Mouse (Mus musculus): ENCODE data around the gene Garnl3. TPM values are rescaled to one million over a fixed set of nuclear protein-coding genes. Genes with fewer than 3 reads are reported as not detected.

The Garnl3 gene
- polyA plus RNA-seq, 1 experiment from 2014 or later, result 10.3 TPM

GRCm38 (mm10) chr2:33138491-33138890 is 7.0 kb upstream of the Garnl3 start:
- no peak overlapping the region for H3K4me3 ChIP-seq
- no peak for DNase-seq (ENCODE audit: low spot score)
- H3K27me3 ChIP-seq (ENCODE audit: low read depth, poor library complexity, severe bottlenecking), result peaks cover 8% of the 10 kb centered on the region; the same call in 1 of the 2 replicates
- no peaks in the 10 kb centered on the region for H3K4me1 ChIP-seq
- H3K27ac ChIP-seq (replicated peaks), result no peak overlapping the region
- WGBS, result 91% methylated on average over 2 of the region's 2 CpGs
- no peaks in the 10 kb centered on the region for H3K36me3 ChIP-seq
- H3K9me3 ChIP-seq (replicated peaks), result no peaks in the 10 kb centered on the region

- Histone ChIP-seq H3K4me3 (no peak overlapping the region), H3K9me3 (replicated peaks) (no peaks in the 10 kb centered on the region), H3K27me3 (ENCODE audit: low read depth, poor library complexity, severe bottlenecking) (peaks cover 16% of the 10 kb centered on the region), H3K27ac (replicated peaks) (no peak overlapping the region), H3K4me1 (no peaks in the 10 kb centered on the region), H3K36me3 (no peaks in the 10 kb centered on the region)
- WGBS, result 92% methylated on average over 4 of the region's 4 CpGs
- DNase-seq (ENCODE audit: low spot score), result no peak
Measured at GRCm38 (mm10) chr2:33137731-33138130, 6.3 kb upstream of the Garnl3 start.

GRCm38 (mm10) chr2:33137244-33137643 is 5.8 kb upstream of the Garnl3 start:
- Histone ChIP-seq H3K4me1 (peaks cover 1% of the 10 kb centered on the region), H3K4me3 (no peak overlapping the region), H3K36me3 (no peaks in the 10 kb centered on the region), H3K27me3 (ENCODE audit: low read depth, poor library complexity, severe bottlenecking) (peaks cover 21% of the 10 kb centered on the region), H3K9me3 (replicated peaks) (no peaks in the 10 kb centered on the region), H3K27ac (replicated peaks) (no peak overlapping the region)
- WGBS, result 95% methylated on average over 9 of the region's 9 CpGs
- DNase-seq (ENCODE audit: low spot score), result no peak

GRCm38 (mm10) chr2:33136366-33136765 is 4.9 kb upstream of the Garnl3 start:
- Histone ChIP-seq H3K4me1 (peaks cover 10% of the 10 kb centered on the region), H3K9me3 (replicated peaks) (no peaks in the 10 kb centered on the region), H3K4me3 (no peak overlapping the region), H3K36me3 (no peaks in the 10 kb centered on the region), H3K27me3 (ENCODE audit: low read depth, poor library complexity, severe bottlenecking) (peaks cover 30% of the 10 kb centered on the region), H3K27ac (replicated peaks) (0 out of 2 replicates have a peak overlapping the region, but pooled peaks have one; percentile 28)
- WGBS, result 91% methylated on average over 6 of the region's 6 CpGs
- no peak for DNase-seq (ENCODE audit: low spot score)

- H3K36me3 ChIP-seq, result no peaks in the 10 kb centered on the region
- no peak overlapping the region for H3K4me3 ChIP-seq
- no peak overlapping the region for H3K27ac ChIP-seq (replicated peaks)
- WGBS, result 79% methylated on average over 7 of the region's 7 CpGs
- H3K27me3 ChIP-seq (ENCODE audit: low read depth, poor library complexity, severe bottlenecking), result peaks cover 31% of the 10 kb centered on the region
- H3K4me1 ChIP-seq, result peaks cover 22% of the 10 kb centered on the region
- no peaks in the 10 kb centered on the region for H3K9me3 ChIP-seq (replicated peaks)
- no peak for DNase-seq (ENCODE audit: low spot score)
Measured at GRCm38 (mm10) chr2:33134766-33135490, 3.5 kb upstream of the Garnl3 start.

- Histone ChIP-seq H3K4me1 (peaks cover 31% of the 10 kb centered on the region), H3K27me3 (ENCODE audit: low read depth, poor library complexity, severe bottlenecking) (peaks cover 46% of the 10 kb centered on the region), H3K9me3 (replicated peaks) (no peaks in the 10 kb centered on the region), H3K36me3 (no peaks in the 10 kb centered on the region), H3K4me3 (no peak overlapping the region), H3K27ac (replicated peaks) (no peak overlapping the region)
- WGBS, result 3% methylated on average over 7 of the region's 7 CpGs
- no peak for DNase-seq (ENCODE audit: low spot score)
Measured at GRCm38 (mm10) chr2:33132306-33132705, 852 bp upstream of the Garnl3 start.

GRCm38 (mm10) chr2:33130526-33131483 is 649 bp downstream of the Garnl3 start:
- H3K4me3 ChIP-seq, result peak overlapping the region; percentile 81
- WGBS, result under 1% methylated on average over 55 of the region's 55 CpGs
- H3K27ac ChIP-seq (replicated peaks), result peak overlapping the region; percentile 85
- peaks cover 31% of the 10 kb centered on the region for H3K4me1 ChIP-seq
- no peaks in the 10 kb centered on the region for H3K9me3 ChIP-seq (replicated peaks)
- no peaks in the 10 kb centered on the region for H3K36me3 ChIP-seq
- peak; percentile 97 for DNase-seq (ENCODE audit: low spot score)
- H3K27me3 ChIP-seq (ENCODE audit: low read depth, poor library complexity, severe bottlenecking), result peaks cover 46% of the 10 kb centered on the region

- no peaks in the 10 kb centered on the region for H3K36me3 ChIP-seq
- peaks cover 31% of the 10 kb centered on the region for H3K4me1 ChIP-seq
- under 1% methylated on average over 33 of the region's 33 CpGs for WGBS
- H3K27ac ChIP-seq (replicated peaks), result peak overlapping the region; percentile 85
- no peak for DNase-seq (ENCODE audit: low spot score)
- peaks cover 46% of the 10 kb centered on the region for H3K27me3 ChIP-seq (ENCODE audit: low read depth, poor library complexity, severe bottlenecking)
- H3K9me3 ChIP-seq (replicated peaks), result no peaks in the 10 kb centered on the region
- peak overlapping the region; percentile 81 for H3K4me3 ChIP-seq
Measured at GRCm38 (mm10) chr2:33130141-33130525, 1.3 kb downstream of the Garnl3 start.

GRCm38 (mm10) chr2:33129696-33130095 is 1.8 kb downstream of the Garnl3 start:
- 4% methylated on average over 10 of the region's 10 CpGs for WGBS
- Histone ChIP-seq H3K4me1 (peaks cover 31% of the 10 kb centered on the region), H3K27me3 (ENCODE audit: low read depth, poor library complexity, severe bottlenecking) (peaks cover 46% of the 10 kb centered on the region), H3K4me3 (peak overlapping the region; percentile 81), H3K9me3 (replicated peaks) (no peaks in the 10 kb centered on the region), H3K27ac (replicated peaks) (peak overlapping the region; percentile 85), H3K36me3 (no peaks in the 10 kb centered on the region)
- DNase-seq (ENCODE audit: low spot score), result no peak

- Histone ChIP-seq H3K27me3 (ENCODE audit: low read depth, poor library complexity, severe bottlenecking) (peaks cover 43% of the 10 kb centered on the region), H3K4me1 (peaks cover 31% of the 10 kb centered on the region), H3K27ac (replicated peaks) (no peak overlapping the region), H3K36me3 (no peaks in the 10 kb centered on the region), H3K9me3 (replicated peaks) (no peaks in the 10 kb centered on the region), H3K4me3 (no peak overlapping the region)
- WGBS, result 66% methylated on average over 2 of the region's 2 CpGs
- DNase-seq (ENCODE audit: low spot score), result no peak
Measured at GRCm38 (mm10) chr2:33129005-33129404, 2.4 kb downstream of the Garnl3 start.

- Histone ChIP-seq H3K4me3 (no peak overlapping the region), H3K27me3 (ENCODE audit: low read depth, poor library complexity, severe bottlenecking) (peaks cover 26% of the 10 kb centered on the region)
- 85% methylated on average over 2 of the region's 2 CpGs for WGBS
Measured at GRCm38 (mm10) chr2:33127271-33127670, 4.2 kb downstream of the Garnl3 start.

GRCm38 (mm10) chr2:33122856-33123255 is 8.6 kb downstream of the Garnl3 start:
- no peak overlapping the region for H3K4me3 ChIP-seq
- no peak overlapping the region for H3K27ac ChIP-seq (replicated peaks)
- H3K27me3 ChIP-seq (ENCODE audit: low read depth, poor library complexity, severe bottlenecking), result no peaks in the 10 kb centered on the region
- 79% methylated on average over 6 of the region's 6 CpGs for WGBS
- DNase-seq (ENCODE audit: low spot score), result no peak
- no peaks in the 10 kb centered on the region for H3K4me1 ChIP-seq
- no peaks in the 10 kb centered on the region for H3K36me3 ChIP-seq
- H3K9me3 ChIP-seq (replicated peaks), result no peaks in the 10 kb centered on the region

More at GRCm38 (mm10) chr2:33127271-33127670, 4.2 kb downstream of the Garnl3 start:
- no peak for DNase-seq (ENCODE audit: low spot score)
- peaks cover 30% of the 10 kb centered on the region for H3K4me1 ChIP-seq
- H3K36me3 ChIP-seq, result no peaks in the 10 kb centered on the region
- no peaks in the 10 kb centered on the region for H3K9me3 ChIP-seq (replicated peaks)
- no peak overlapping the region for H3K27ac ChIP-seq (replicated peaks)

GRCm38 (mm10) chr2:33100536-33100935 is 30.9 kb downstream of the Garnl3 start:
- Histone ChIP-seq H3K4me1 (0 out of 2 replicates have a peak, but pooled peaks cover 4% of the 10 kb centered on the region), H3K27me3 (ENCODE audit: low read depth, poor library complexity, severe bottlenecking) (no peaks in the 10 kb centered on the region), H3K9me3 (replicated peaks) (no peaks in the 10 kb centered on the region), H3K36me3 (no peaks in the 10 kb centered on the region), H3K27ac (replicated peaks) (no peak overlapping the region), H3K4me3 (no peak overlapping the region)
- DNase-seq (ENCODE audit: low spot score), result no peak
- WGBS, result 84% methylated on average over 8 of the region's 8 CpGs

Measured in midbrain, embryonic 10.5 days (tissue).